Mouse (Mus musculus): ENCODE data around the gene Adam22.

DNA sequence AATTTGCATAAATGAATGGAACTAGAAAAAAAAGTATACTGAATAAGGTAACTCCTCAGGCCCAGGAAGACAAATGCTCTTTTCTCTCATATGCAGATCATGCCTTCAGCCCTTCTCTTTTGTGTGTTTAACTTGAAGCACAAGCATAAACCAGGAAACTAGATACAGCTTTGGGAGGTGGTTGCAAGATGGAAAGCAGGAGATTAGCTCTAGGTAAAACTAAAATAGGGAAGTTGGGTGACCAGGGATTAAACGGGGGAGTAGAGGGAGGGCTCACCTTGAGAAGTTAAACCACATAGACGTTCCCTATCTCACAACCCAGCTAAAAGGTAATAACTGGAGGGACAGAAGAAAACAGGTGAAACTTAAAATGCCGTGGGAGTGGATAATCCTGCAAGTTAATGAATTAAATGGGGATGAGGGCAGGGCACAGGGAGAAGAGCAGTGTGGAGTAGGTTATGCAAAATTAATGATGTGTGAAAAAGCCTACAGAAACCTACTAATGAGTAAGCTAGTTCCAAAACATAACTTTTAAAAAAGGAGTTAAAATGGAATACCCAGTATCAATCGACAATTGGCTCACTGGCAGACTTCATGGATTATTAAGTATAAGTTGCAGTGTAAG is 40.2 kb downstream of the Adam22 start:
- TF ChIP-seq POLR2A (IDR thresholded peaks at IDR 0.05; ENCODE audit: borderline replicate concordance, low read depth, low read length) = no peak
- TF ChIP-seq CTCF (IDR thresholded peaks at IDR 0.05; ENCODE audit: low read depth, low read length) = no peak

All from bone marrow macrophage, adult 2 months (primary cell).